Mouse (Mus musculus) 3T3-L1 (cell line): ENCODE data around the gene Cspg5.

Experiments used
- DNase-seq: peaks from one replicate; pipeline ENCODE4 v3.0.0-alpha.2; 2015; ENCODE audit warnings: low read depth, low spot score

Cspg5 gene

GRCm38 (mm10) chr9:110243221-110243833, at the start of gene Cspg5:
TSS of gene Cspg5 (plus strand) at chr9:110243783.
- no peak for DNase-seq

GRCm38 (mm10) chr9:110199870-110200269, 43.7 kb upstream of the Cspg5 start:
- DNase-seq, result no peak

- no peak for DNase-seq
Observed at GRCm38 (mm10) chr9:110205526-110206404, 37.8 kb upstream of the Cspg5 start.

GRCm38 (mm10) chr9:110206437-110206836, 37.1 kb upstream of the Cspg5 start:
- no peak for DNase-seq

GRCm38 (mm10) chr9:110208265-110208664, 35.3 kb upstream of the Cspg5 start:
- no peak for DNase-seq

DNA sequence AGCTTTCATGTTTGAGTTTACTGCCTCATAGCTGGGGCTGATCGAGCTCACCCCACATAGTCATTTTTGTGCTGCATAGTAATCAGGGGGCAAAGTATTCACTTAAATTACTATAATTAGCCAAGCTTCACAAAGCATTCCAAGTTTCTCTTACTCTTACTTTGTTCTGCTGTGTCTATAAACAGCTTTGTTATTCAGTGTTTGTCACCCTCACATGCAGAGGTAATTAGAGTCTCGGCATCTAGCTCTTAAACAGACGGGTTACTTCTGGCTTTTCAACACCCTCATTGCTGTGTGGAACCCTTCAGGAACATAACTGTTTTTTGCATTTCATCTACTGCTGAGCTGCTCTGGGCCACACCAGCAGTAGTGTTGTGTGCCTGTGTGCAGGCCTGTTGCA, 34.6 kb upstream of the Cspg5 start:
- DNase-seq, result no peak

GRCm38 (mm10) chr9:110224273-110224672, 19.3 kb upstream of the Cspg5 start:
- DNase-seq, result no peak

DNA sequence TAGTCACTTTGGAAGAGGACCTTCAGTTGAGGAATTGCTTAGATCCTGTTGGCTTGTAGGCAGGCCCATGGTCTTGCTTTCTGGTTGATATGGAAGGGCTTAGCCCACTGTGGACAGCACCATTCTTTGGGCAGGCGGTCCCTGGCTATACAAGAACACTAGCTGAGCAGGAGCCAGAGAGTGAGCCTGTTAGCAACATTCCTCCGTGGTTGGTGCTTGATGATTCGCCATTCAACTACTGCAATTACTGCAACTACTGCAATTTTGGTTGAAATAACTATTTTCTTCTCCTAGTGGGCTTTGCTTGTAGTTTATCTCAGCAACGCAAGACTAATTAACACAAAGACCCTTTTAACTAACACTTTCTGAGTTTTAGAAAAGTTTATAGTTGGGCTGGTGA, 17.4 kb upstream of the Cspg5 start:
- DNase-seq, result peak; percentile 82

DNA sequence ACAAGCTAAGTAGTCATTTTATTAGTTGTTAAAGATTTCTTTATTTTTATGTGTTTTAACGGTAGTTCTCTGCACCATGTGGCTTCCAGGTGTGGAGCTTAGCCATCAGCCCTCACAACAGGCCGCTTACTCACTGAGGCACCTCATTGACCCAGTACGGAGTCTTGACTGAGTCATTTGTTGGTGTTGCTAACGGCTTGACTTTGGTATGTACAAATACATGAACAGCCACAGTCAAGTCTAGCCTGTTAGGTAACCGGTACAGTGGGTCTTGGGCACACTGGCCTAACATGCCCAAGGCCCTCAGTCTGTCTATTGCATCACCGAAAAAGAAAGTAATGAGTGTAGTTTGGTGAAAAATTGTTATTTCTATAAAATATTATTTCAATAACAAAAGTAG, 14.9 kb upstream of the Cspg5 start:
- peak; percentile 40 for DNase-seq

- DNase-seq, result no peak
Observed at GRCm38 (mm10) chr9:110229112-110229511, 14.5 kb upstream of the Cspg5 start.

DNA sequence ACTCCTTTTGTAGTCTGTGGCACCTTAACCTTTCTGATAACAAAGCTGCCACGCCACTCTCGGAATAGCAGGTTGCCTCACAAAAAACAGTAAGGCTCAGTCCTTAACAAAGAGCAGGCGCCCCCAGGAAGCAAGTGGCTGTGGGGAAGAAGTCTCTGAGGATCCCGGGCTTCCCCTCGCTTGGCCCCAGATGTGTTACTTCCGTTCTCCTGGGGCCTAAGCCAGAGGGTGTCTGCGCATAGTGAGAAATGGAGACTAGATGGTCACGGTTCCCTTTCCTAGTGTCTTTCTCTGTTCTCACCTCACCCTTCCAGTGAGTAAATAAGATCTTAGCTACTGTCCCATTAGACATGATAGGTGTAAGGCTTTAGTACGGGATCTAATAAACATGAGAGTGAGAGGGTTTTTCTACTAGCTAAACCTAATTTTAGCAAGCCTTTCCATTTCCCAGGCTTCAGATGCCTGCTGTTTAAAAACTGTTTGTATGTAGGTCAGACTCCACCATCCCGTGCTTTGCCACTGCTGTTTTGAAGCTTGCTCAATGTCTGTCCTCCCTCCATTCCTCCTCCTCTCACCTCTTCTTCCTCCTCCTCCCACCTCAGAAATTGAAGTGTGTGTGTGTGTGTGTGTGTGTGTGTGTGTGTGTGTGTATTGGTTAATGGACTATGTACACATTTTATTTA, 13.9 kb upstream of the Cspg5 start:
- DNase-seq, result no peak

- DNase-seq, result no peak
Observed at GRCm38 (mm10) chr9:110230395-110231071, 13.1 kb upstream of the Cspg5 start.

GRCm38 (mm10) chr9:110234962-110235361, 8.6 kb upstream of the Cspg5 start:
- no peak for DNase-seq

DNA sequence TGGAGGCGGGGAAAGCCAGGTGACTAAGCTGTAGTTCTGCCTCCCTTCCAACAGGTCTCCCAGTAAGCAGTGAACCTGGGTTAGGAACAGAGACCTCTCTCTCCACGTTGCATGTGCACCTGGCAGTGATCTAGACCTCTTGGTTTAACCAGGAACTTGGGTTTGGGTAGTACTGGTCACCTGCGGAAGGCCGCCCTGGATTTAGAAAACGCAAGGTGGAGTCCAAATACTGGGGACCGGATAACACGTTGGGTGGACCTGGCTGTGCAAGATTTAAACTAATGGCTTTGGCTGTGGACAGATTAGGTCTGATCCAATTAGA, 945 bp downstream of the Cspg5 start:
- no peak for DNase-seq

GRCm38 (mm10) chr9:110244889-110245589, 1.5 kb downstream of the Cspg5 start:
- DNase-seq, result no peak

- no peak for DNase-seq
Observed at GRCm38 (mm10) chr9:110245590-110246320, 2.2 kb downstream of the Cspg5 start.

- DNase-seq, result no peak
Observed at GRCm38 (mm10) chr9:110246321-110246640, 2.7 kb downstream of the Cspg5 start.

DNA sequence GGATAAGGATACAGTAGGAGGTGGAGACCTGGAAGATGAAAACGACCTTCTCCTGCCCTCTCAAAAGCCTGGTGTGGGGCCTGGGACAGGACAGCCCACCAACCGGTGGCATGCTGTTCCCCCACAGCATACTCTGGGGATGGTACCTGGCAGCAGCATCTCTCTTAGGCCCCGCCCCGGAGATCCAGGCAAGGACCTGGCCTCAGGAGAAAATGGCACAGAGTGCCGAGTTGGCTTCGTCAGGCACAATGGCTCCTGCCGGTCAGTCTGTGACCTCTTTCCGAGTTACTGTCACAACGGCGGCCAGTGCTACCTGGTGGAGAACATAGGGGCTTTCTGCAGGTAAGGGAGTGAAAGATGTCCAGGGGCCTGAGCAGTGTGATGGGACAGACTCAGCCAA, 3.5 kb downstream of the Cspg5 start:
- DNase-seq, result no peak

DNA sequence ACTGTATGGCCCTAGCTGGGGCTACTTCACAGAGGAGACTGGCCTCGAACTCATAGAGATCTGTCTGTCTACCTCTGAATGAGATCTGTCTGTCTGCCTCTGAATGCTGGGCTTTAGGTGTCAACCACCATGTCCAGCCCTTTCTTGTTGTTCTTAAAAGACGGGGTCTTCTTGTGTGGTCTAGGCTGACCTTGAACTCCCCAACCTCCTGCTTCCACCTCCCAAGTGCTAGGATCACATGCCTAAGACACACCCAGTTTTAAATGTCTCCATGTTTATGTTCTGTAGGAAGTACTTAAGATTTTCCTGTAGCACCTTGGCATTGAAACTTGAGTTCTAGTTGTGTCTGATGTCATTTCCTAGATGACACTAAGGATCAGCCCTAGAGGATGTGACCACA, 5.3 kb downstream of the Cspg5 start:
- DNase-seq, result no peak

DNA sequence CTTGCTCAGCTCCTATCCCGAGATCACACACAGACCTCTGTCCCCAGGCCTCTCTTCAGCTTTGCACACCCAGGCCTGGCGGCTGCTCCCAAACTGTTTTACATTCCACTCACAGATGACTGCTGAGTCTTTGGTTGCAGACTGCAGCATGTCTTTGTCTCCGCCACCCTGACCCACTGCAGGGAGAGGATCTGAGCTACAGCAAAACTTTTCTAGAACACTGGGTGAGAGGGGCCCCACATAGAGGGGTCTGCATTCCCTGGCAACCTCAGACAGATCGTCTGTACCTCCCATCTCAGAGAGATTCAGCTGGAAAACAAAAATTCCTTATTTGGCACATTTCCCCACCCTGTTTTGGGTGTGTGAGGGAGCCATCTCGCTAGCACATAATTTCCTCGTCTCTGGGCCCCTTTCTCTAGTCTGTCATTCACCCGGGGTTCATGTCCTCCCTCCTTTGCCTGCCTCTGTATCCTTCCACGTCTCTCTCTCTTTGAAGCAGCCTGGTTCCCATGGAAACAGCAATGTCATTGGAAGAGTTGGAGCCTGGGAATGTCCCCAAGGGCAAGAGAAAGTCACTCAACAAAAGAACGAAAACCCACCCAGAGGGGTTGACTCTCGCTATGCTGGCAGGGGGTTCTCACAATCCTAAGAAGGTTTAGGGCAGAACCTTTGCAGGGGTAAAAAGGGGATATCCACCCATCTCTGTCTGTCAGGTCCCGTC, 6.4 kb downstream of the Cspg5 start:
- DNase-seq, result no peak
